Mouse (Mus musculus): ENCODE measurements around the gene Iqgap2. TPM values are rescaled to one million over a fixed set of nuclear protein-coding genes. Genes with fewer than 3 reads are reported as not detected.
A peak's percentile ranks its signal among the peaks of the same experiment; 100 is the strongest.

Iqgap2 gene
- polyA plus RNA-seq, 1 experiment from 2014 or later = 3.8 TPM

GRCm38 (mm10) chr13:95595411-95595810, 296.3 kb downstream of the Iqgap2 start:
- Histone ChIP-seq H3K4me1 (replicated peaks; ENCODE audit: control insufficient read depth, insufficient read depth, low read length) (no peaks in the 10 kb centered on the region), H3K4me3 (replicated peaks; ENCODE audit: low read length) (no peak overlapping the region), H3K36me3 (replicated peaks; ENCODE audit: control insufficient read depth, insufficient read depth) (0 out of 2 replicates have a peak, but pooled peaks cover under 1% of the 10 kb centered on the region), H3K9me3 (ENCODE audit: control insufficient read depth, low read length) (no peaks in the 10 kb centered on the region), H3K27ac (no peak overlapping the region), H3K27me3 (ENCODE audit: control insufficient read depth, insufficient read depth, low read length) (no peaks in the 10 kb centered on the region), H3K9ac (no peak overlapping the region), H3K4me2 (replicated peaks) (no peak overlapping the region)
- ATAC-seq (ENCODE audit: low FRiP score) = no peak
- WGBS = 90% methylated on average over 7 of the region's 7 CpGs
- DNase-seq (ENCODE audit: low spot score) = no peak

DNA sequence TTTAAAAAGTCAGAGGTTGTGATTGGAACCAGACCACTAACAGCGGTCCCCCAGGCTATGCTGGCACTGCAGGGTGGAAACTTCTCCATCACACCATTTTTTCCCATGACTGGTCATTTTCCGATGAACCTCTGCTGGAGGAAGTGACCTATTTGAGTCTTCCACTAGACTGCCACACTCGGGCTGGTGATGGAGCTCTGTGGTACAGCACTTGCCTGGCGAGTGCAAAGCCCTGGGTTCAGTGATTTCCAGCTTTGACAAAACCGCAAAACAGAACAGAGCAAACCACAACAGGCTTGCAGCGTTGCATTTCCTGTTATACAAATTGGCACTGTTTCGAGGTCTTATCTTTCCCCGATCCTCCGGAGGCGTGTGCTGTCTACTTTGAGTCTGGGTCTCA, 298.9 kb downstream of the Iqgap2 start:
- Histone ChIP-seq H3K36me3 (replicated peaks; ENCODE audit: control insufficient read depth, insufficient read depth) (no peaks in the 10 kb centered on the region), H3K4me2 (replicated peaks) (no peak overlapping the region), H3K27me3 (ENCODE audit: control insufficient read depth, insufficient read depth, low read length) (no peaks in the 10 kb centered on the region), H3K9me3 (ENCODE audit: control insufficient read depth, low read length) (no peaks in the 10 kb centered on the region), H3K4me3 (replicated peaks; ENCODE audit: low read length) (no peak overlapping the region), H3K9ac (no peak overlapping the region), H3K27ac (no peak overlapping the region), H3K4me1 (replicated peaks; ENCODE audit: control insufficient read depth, insufficient read depth, low read length) (no peaks in the 10 kb centered on the region)
- no peak for DNase-seq (ENCODE audit: low spot score)
- ATAC-seq (ENCODE audit: low FRiP score) = no peak
- 90% methylated on average over 10 of the region's 10 CpGs for WGBS

- no peak for DNase-seq (ENCODE audit: low spot score)
- H3K27ac ChIP-seq = no peak overlapping the region
- ATAC-seq (ENCODE audit: low FRiP score) = no peak
- 95% methylated on average over 3 of the region's 3 CpGs for WGBS
- no peak overlapping the region for H3K4me3 ChIP-seq (replicated peaks; ENCODE audit: low read length)
- no peak overlapping the region for H3K4me2 ChIP-seq (replicated peaks)
- no peaks in the 10 kb centered on the region for H3K4me1 ChIP-seq (replicated peaks; ENCODE audit: control insufficient read depth, insufficient read depth, low read length)
- no peak overlapping the region for H3K9ac ChIP-seq
- H3K36me3 ChIP-seq (replicated peaks; ENCODE audit: control insufficient read depth, insufficient read depth) = no peaks in the 10 kb centered on the region
- H3K27me3 ChIP-seq (ENCODE audit: control insufficient read depth, insufficient read depth, low read length) = no peaks in the 10 kb centered on the region
- no peaks in the 10 kb centered on the region for H3K9me3 ChIP-seq (ENCODE audit: control insufficient read depth, low read length)
Observed at GRCm38 (mm10) chr13:95591606-95592005, 300.1 kb downstream of the Iqgap2 start.

DNA sequence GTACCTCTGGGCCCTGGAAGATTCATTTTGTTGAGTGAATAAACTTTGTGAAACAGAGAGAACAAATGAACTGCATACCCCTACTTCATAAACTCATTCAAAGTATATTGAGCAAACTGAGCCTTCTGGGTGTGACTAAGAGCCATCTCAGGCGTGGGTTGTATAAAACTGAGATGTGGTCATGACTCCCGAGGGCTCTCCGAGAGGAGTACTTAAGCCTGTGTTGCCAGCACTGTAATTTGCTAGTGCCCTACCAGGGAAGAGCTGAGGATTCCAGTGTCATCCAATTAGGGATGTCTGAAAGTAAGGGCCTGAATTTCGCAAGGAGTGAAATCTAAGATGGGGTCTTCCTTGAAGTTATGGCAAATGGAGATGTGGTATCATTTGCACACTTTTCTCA, 304.1 kb downstream of the Iqgap2 start:
- no peak overlapping the region for H3K9ac ChIP-seq
- H3K4me1 ChIP-seq (replicated peaks; ENCODE audit: control insufficient read depth, insufficient read depth, low read length) = no peaks in the 10 kb centered on the region
- no peaks in the 10 kb centered on the region for H3K27me3 ChIP-seq (ENCODE audit: control insufficient read depth, insufficient read depth, low read length)
- H3K36me3 ChIP-seq (replicated peaks; ENCODE audit: control insufficient read depth, insufficient read depth) = no peaks in the 10 kb centered on the region
- H3K9me3 ChIP-seq (ENCODE audit: control insufficient read depth, low read length) = no peaks in the 10 kb centered on the region
- no peak for ATAC-seq (ENCODE audit: low FRiP score)
- DNase-seq (ENCODE audit: low spot score) = no peak
- 89% methylated on average over 4 of the region's 4 CpGs for WGBS
- no peak overlapping the region for H3K4me2 ChIP-seq (replicated peaks)
- H3K4me3 ChIP-seq (replicated peaks; ENCODE audit: low read length) = no peak overlapping the region
- no peak overlapping the region for H3K27ac ChIP-seq

- DNase-seq (ENCODE audit: low spot score) (no peak), ATAC-seq (ENCODE audit: low FRiP score) (no peak)
- 84% methylated on average over 5 of the region's 5 CpGs for WGBS
Observed at GRCm38 (mm10) chr13:95584898-95585297, 306.8 kb downstream of the Iqgap2 start.

GRCm38 (mm10) chr13:95583237-95584189, 308.2 kb downstream of the Iqgap2 start:
- no peaks in the 10 kb centered on the region for H3K36me3 ChIP-seq (replicated peaks; ENCODE audit: control insufficient read depth, insufficient read depth)
- H3K9ac ChIP-seq = no peak overlapping the region

More at GRCm38 (mm10) chr13:95584898-95585297, 306.8 kb downstream of the Iqgap2 start:
- no peak overlapping the region for H3K4me3 ChIP-seq (replicated peaks; ENCODE audit: low read length)
- no peaks in the 10 kb centered on the region for H3K9me3 ChIP-seq (ENCODE audit: control insufficient read depth, low read length)
- no peak overlapping the region for H3K9ac ChIP-seq
- no peak overlapping the region for H3K27ac ChIP-seq
- no peaks in the 10 kb centered on the region for H3K27me3 ChIP-seq (ENCODE audit: control insufficient read depth, insufficient read depth, low read length)
- H3K36me3 ChIP-seq (replicated peaks; ENCODE audit: control insufficient read depth, insufficient read depth) = no peaks in the 10 kb centered on the region
- no peaks in the 10 kb centered on the region for H3K4me1 ChIP-seq (replicated peaks; ENCODE audit: control insufficient read depth, insufficient read depth, low read length)
- no peak overlapping the region for H3K4me2 ChIP-seq (replicated peaks)

DNA sequence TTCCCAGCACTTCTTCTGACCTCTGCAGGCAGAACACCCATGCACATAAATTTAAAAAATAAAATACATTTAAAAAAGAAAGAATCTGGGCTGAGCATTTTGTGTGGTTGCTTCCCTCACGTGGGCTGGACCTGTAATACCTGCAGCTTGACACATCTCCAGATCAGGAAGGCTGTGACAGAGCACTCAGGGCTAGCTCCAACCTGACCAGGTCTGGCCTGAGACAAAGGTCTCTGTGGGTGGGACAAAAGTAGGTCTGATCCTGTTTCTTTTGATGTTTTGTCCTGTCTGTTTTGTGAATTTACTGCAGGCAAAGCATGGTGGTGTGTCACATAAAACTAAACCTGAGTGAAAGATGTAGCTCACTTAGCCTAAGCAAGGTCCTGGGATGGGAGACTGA, 309.9 kb downstream of the Iqgap2 start:
- 68% methylated on average over 1 of the region's 1 CpGs for WGBS
- Histone ChIP-seq H3K4me3 (replicated peaks; ENCODE audit: low read length) (no peak overlapping the region), H3K9ac (no peak overlapping the region), H3K27ac (no peak overlapping the region), H3K27me3 (ENCODE audit: control insufficient read depth, insufficient read depth, low read length) (no peaks in the 10 kb centered on the region), H3K36me3 (replicated peaks; ENCODE audit: control insufficient read depth, insufficient read depth) (no peaks in the 10 kb centered on the region), H3K4me1 (replicated peaks; ENCODE audit: control insufficient read depth, insufficient read depth, low read length) (no peaks in the 10 kb centered on the region), H3K9me3 (ENCODE audit: control insufficient read depth, low read length) (no peaks in the 10 kb centered on the region), H3K4me2 (replicated peaks) (no peak overlapping the region)
- DNase-seq (ENCODE audit: low spot score) (no peak), ATAC-seq (ENCODE audit: low FRiP score) (no peak)

More at GRCm38 (mm10) chr13:95583237-95584189, 308.2 kb downstream of the Iqgap2 start:
- H3K9me3 ChIP-seq (ENCODE audit: control insufficient read depth, low read length) = no peaks in the 10 kb centered on the region
- DNase-seq (ENCODE audit: low spot score) (no peak), ATAC-seq (ENCODE audit: low FRiP score) (peak; percentile 55; the same call in 1 of the 2 replicates)
- 53% methylated on average over 19 of the region's 19 CpGs for WGBS
- H3K27me3 ChIP-seq (ENCODE audit: control insufficient read depth, insufficient read depth, low read length) = no peaks in the 10 kb centered on the region
- H3K4me1 ChIP-seq (replicated peaks; ENCODE audit: control insufficient read depth, insufficient read depth, low read length) = no peaks in the 10 kb centered on the region
- no peak overlapping the region for H3K27ac ChIP-seq
- H3K4me2 ChIP-seq (replicated peaks) = peak overlapping the region; percentile 29; the same call in 1 of the 2 replicates
- no peak overlapping the region for H3K4me3 ChIP-seq (replicated peaks; ENCODE audit: low read length)

DNA sequence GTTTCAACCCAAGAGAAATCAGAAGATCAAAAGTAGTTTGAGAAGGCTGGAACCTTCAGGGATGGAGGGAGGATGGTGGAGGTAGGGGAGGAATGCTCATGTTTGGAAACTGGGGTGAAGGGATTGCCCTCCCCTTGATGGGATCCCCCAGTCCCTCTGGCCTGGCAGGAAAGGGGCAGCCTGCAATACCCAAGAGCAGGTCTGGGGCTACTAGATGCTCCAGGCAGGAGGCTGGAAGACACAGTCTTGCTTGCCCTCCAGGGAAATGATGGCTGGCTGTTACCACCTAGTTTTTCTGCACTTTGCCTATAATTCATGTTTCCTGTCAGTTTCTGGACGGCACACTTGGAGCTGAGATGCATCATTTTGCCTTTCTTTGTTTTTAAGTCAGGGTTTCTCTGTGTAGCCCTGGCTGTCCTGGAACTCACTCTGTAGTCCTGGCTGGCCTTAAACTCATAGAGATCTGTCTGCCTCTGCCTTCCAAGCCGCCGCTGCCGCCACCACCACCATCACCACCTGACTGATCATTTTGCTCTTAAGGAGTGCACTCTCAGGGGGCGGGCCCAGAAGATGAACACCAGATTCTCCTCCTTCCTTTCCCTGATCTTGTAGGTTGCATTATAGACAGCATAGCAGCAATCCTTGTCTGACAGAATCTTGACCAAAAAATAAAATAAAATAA, 313.6 kb downstream of the Iqgap2 start:
- H3K4me3 ChIP-seq (replicated peaks; ENCODE audit: low read length) = no peak overlapping the region
- H3K9ac ChIP-seq = no peak overlapping the region
- no peak overlapping the region for H3K4me2 ChIP-seq (replicated peaks)
- DNase-seq (ENCODE audit: low spot score) = no peak
- no peak for ATAC-seq (ENCODE audit: low FRiP score)
- WGBS = 91% methylated on average over 5 of the region's 5 CpGs
- no peaks in the 10 kb centered on the region for H3K4me1 ChIP-seq (replicated peaks; ENCODE audit: control insufficient read depth, insufficient read depth, low read length)
- H3K36me3 ChIP-seq (replicated peaks; ENCODE audit: control insufficient read depth, insufficient read depth) = no peaks in the 10 kb centered on the region
- H3K9me3 ChIP-seq (ENCODE audit: control insufficient read depth, low read length) = no peaks in the 10 kb centered on the region
- no peak overlapping the region for H3K27ac ChIP-seq
- no peaks in the 10 kb centered on the region for H3K27me3 ChIP-seq (ENCODE audit: control insufficient read depth, insufficient read depth, low read length)
